In the genomic region with DNA sequence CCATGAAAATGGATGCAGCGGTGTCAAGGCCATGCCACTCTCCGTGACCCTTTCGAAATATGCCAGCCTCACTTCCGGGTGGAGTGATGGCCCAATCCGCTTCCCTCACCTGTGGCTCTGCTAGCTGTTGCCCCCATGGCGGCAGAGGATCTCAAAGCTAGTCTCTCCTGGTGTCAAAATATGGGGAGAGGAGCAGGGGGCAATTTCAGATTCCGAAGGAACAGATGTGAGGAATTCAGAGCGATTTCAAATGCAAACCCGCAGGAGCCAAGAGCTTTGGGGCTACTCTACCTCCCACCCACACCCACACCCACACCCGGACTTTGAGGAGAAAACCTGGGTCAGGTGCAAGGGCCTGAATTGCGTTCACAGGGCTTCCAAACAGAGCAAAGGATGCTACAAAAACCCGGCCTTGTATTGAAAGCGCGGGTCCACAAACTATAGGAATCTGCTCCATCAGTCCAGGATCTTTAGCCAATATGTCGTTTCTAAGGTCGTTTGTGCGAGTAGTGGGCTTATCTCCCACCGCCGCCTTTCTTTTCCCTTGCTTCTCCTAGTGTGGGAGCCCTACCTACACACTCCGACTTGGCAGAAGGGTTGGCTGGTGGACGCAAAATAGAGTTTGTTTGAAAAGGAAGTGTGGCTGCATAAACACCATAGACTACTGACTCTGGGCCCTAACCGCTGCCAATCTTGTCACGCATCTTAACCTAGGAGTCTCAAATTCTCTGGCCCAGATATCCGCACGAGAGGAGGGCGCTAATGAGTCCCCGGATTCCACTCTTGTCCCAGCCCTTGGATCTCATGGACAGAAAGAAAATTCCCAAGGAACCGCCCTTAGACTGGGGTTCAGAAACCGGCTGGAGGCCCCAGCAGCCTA, we compare ENCODE assay signal across 12 mouse cellular contexts. TPM values are rescaled to one million over a fixed set of nuclear protein-coding genes. Genes with fewer than 3 reads are reported as not detected.
DNase-seq lines count a peak whose midpoint lies in the region; ATAC-seq and TF ChIP-seq lines count a peak whose summit lies in the region.
"Had no signal": no experiment of that assay in that cellular context is flagged by ENCODE, and none has a peak within 500 bp of the region (broad histone marks: within the 10 kb centered on the region; RNA-seq: fewer than 3 reads in every experiment).

No protein-coding gene starts in this region.

- DNase-seq in hindbrain, embryonic 11.5 days (ENCODE audit: low spot score) = peak; percentile 59
- DNase-seq in hindbrain, postnatal 0 days (ENCODE audit: low spot score) = no peak
- peak; percentile 47 for DNase-seq in R1 (ENCODE audit: low read depth, low spot score)
- DNase-seq in limb, embryonic 11.5 days (ENCODE audit: low spot score) = peak; percentile 76
- DNase-seq in adipocyte (ENCODE audit: low spot score) = no peak
- no peak for DNase-seq in left cerebral cortex, postnatal 10 days (ENCODE audit: extremely low spot score in 1 of 2, low spot score in 2 of 2)
- no peak for DNase-seq in adrenal gland, postnatal 10 days
- DNase-seq: cerebellum, adult 9-11 months; thymus, postnatal 25 days had no signal

- intact Hi-C loops in left cerebral cortex, postnatal 10 days (cut with DNase I) = loop anchor here (5.0 kb wide), 1 partner anchor 705 kb away; no protein-coding TSS in a partner anchor

- TF ChIP-seq CTCF in hindbrain, postnatal 0 days (IDR thresholded peaks at IDR 0.05; ENCODE audit: low read depth) = no peak

- WGBS in hindbrain, embryonic 11.5 days = 1% methylated on average over 29 of the region's 29 CpGs
- 2% methylated on average over 29 of the region's 29 CpGs for WGBS in hindbrain, postnatal 0 days
- WGBS in embryonic facial prominence, embryonic 15.5 days = 5% methylated on average over 29 of the region's 29 CpGs
- WGBS in limb, embryonic 11.5 days = 5% methylated on average over 29 of the region's 29 CpGs

- H3K27ac ChIP-seq in hindbrain, embryonic 11.5 days (ENCODE audit: low read depth, low read length) = no peak overlapping the region
- no peak overlapping the region for H3K27ac ChIP-seq in hindbrain, postnatal 0 days
- peak overlapping the region; percentile 58 for H3K27ac ChIP-seq in embryonic facial prominence, embryonic 15.5 days (replicated peaks)
- peak overlapping the region; percentile 88 for H3K27ac ChIP-seq in limb, embryonic 11.5 days (replicated peaks; ENCODE audit: low read depth, low read length)
- H3K27ac ChIP-seq: forebrain, embryonic 15.5 days; hindbrain, embryonic 12.5 days had no signal

- no peaks in the 10 kb centered on the region for H3K36me3 ChIP-seq in hindbrain, embryonic 11.5 days (ENCODE audit: control insufficient read depth, insufficient read depth, low read length)
- H3K36me3 ChIP-seq in hindbrain, postnatal 0 days (ENCODE audit: insufficient read depth, low read length) = no peaks in the 10 kb centered on the region
- no peaks in the 10 kb centered on the region for H3K36me3 ChIP-seq in embryonic facial prominence, embryonic 15.5 days
- H3K36me3 ChIP-seq in limb, embryonic 11.5 days (ENCODE audit: control insufficient read depth, insufficient read depth, low read length) = no peaks in the 10 kb centered on the region; the same call in 1 of the 2 replicates
- H3K36me3 ChIP-seq: forebrain, embryonic 15.5 days; hindbrain, embryonic 12.5 days had no signal

- peaks cover 7% of the 10 kb centered on the region; the same call in 1 of the 2 replicates for H3K4me1 ChIP-seq in hindbrain, embryonic 11.5 days (replicated peaks; ENCODE audit: control insufficient read depth, insufficient read depth, low read length)
- H3K4me1 ChIP-seq in hindbrain, postnatal 0 days (ENCODE audit: insufficient read depth, low read length) = no peaks in the 10 kb centered on the region
- H3K4me1 ChIP-seq in embryonic facial prominence, embryonic 15.5 days = peaks cover 18% of the 10 kb centered on the region; the same call in 1 of the 2 replicates
- peaks cover 9% of the 10 kb centered on the region; the same call in 1 of the 2 replicates for H3K4me1 ChIP-seq in limb, embryonic 11.5 days (ENCODE audit: control insufficient read depth, insufficient read depth, low read length)

- ATAC-seq in hindbrain, embryonic 11.5 days (ENCODE audit: low FRiP score) = no peak
- ATAC-seq in hindbrain, postnatal 0 days = no peak
- ATAC-seq in embryonic facial prominence, embryonic 15.5 days (ENCODE audit: insufficient number of reproducible peaks, low FRiP score, low TSS enrichment, low read depth) = no peak
- no peak for ATAC-seq in limb, embryonic 11.5 days (ENCODE audit: insufficient number of reproducible peaks, low FRiP score, low TSS enrichment, low read depth)

- H3K4me2 ChIP-seq in hindbrain, embryonic 11.5 days (replicated peaks; ENCODE audit: low read depth, low read length) = no peak overlapping the region
- H3K4me2 ChIP-seq in hindbrain, postnatal 0 days (ENCODE audit: low read depth, low read length) = no peak overlapping the region
- H3K4me2 ChIP-seq in embryonic facial prominence, embryonic 15.5 days (replicated peaks) = peak overlapping the region; percentile 48; the same call in 1 of the 2 replicates
- peak overlapping the region; percentile 57 for H3K4me2 ChIP-seq in limb, embryonic 11.5 days (ENCODE audit: low read depth, severe bottlenecking)

- H3K9me3 ChIP-seq in hindbrain, embryonic 11.5 days (ENCODE audit: control insufficient read depth, low read length) = no peaks in the 10 kb centered on the region
- H3K9me3 ChIP-seq in hindbrain, postnatal 0 days (ENCODE audit: low read length) = no peaks in the 10 kb centered on the region
- no peaks in the 10 kb centered on the region for H3K9me3 ChIP-seq in embryonic facial prominence, embryonic 15.5 days (replicated peaks)
- H3K9me3 ChIP-seq in limb, embryonic 11.5 days (ENCODE audit: control insufficient read depth, low read length) = no peaks in the 10 kb centered on the region
- H3K9me3 ChIP-seq: forebrain, embryonic 15.5 days; hindbrain, embryonic 12.5 days had no signal

- no peak overlapping the region for H3K4me3 ChIP-seq in hindbrain, embryonic 11.5 days (ENCODE audit: low read depth, low read length)
- no peak overlapping the region for H3K4me3 ChIP-seq in hindbrain, postnatal 0 days (ENCODE audit: low read length)
- peak overlapping the region; percentile 37 for H3K4me3 ChIP-seq in embryonic facial prominence, embryonic 15.5 days (replicated peaks)
- H3K4me3 ChIP-seq in limb, embryonic 11.5 days (ENCODE audit: low read depth, low read length) = peak overlapping the region; percentile 85

- peaks cover 92% of the 10 kb centered on the region for H3K27me3 ChIP-seq in hindbrain, embryonic 11.5 days (ENCODE audit: control insufficient read depth, insufficient read depth, low read length)
- peaks cover 89% of the 10 kb centered on the region for H3K27me3 ChIP-seq in hindbrain, postnatal 0 days (ENCODE audit: insufficient read depth, low read length)
- peaks cover 96% of the 10 kb centered on the region for H3K27me3 ChIP-seq in embryonic facial prominence, embryonic 15.5 days
- peaks cover 23% of the 10 kb centered on the region for H3K27me3 ChIP-seq in limb, embryonic 11.5 days (ENCODE audit: control insufficient read depth, insufficient read depth, low read length)

- H3K9ac ChIP-seq in hindbrain, embryonic 11.5 days (ENCODE audit: low read depth, low read length) = no peak overlapping the region
- H3K9ac ChIP-seq in hindbrain, postnatal 0 days (replicated peaks; ENCODE audit: low read length) = no peak overlapping the region
- H3K9ac ChIP-seq in embryonic facial prominence, embryonic 15.5 days = no peak overlapping the region
- peak overlapping the region; percentile 84 for H3K9ac ChIP-seq in limb, embryonic 11.5 days (ENCODE audit: low read length)
- H3K9ac ChIP-seq: forebrain, embryonic 15.5 days; hindbrain, embryonic 12.5 days had no signal

RNA-seq across cellular contexts. Expression of a gene that starts 6.7 kb away (rescaled TPM):
- polyA plus RNA-seq in hindbrain, embryonic 11.5 days (2014; fragmentation: Nextera tagmentation; extraction: Ambion mirVana) = 0.10 TPM in 1 of 2 replicates, not detected in the other
- not detected in 2 replicates for total RNA-seq in hindbrain, postnatal 0 days (2014; rRNA removed)
- polyA plus RNA-seq in hindbrain, postnatal 0 days (2015; fragmentation: Nextera tagmentation; extraction: Ambion mirVana) = not detected in 2 replicates
- 2.3 and 3.8 TPM in 2 replicates for polyA plus RNA-seq in embryonic facial prominence, embryonic 15.5 days (2015; fragmentation: Nextera tagmentation; extraction: Ambion mirVana)
- 27.3 and 30.3 TPM in 2 replicates for polyA plus RNA-seq in limb, embryonic 11.5 days (2014; fragmentation: Nextera tagmentation; extraction: Ambion mirVana)
- not detected for total RNA-seq in left cerebral cortex, postnatal 10 days (2021)
- total RNA-seq in adrenal gland, postnatal 10 days (2021) = 10 to 100 TPM; 32.2 to 38.4 TPM
- polyA plus RNA-seq: forebrain, embryonic 15.5 days; hindbrain, embryonic 12.5 days had no signal

Comparison
In these comparisons a context has a peak if more than half of its experiments do, and no peak if none do; other contexts are left out.
1. DNase-seq: peak in hindbrain, embryonic 11.5 days (single experiment), R1 (single experiment) and limb, embryonic 11.5 days (single experiment); none in hindbrain, postnatal 0 days (single experiment), adipocyte (single experiment), left cerebral cortex, postnatal 10 days (0 of 2) and adrenal gland, postnatal 10 days (single experiment).
2. H3K27ac ChIP-seq: peak in embryonic facial prominence, embryonic 15.5 days (single experiment) and limb, embryonic 11.5 days (single experiment); none in hindbrain, embryonic 11.5 days (single experiment) and hindbrain, postnatal 0 days (single experiment).
3. H3K4me2 ChIP-seq: peak in embryonic facial prominence, embryonic 15.5 days (single experiment) and limb, embryonic 11.5 days (single experiment); none in hindbrain, embryonic 11.5 days (single experiment) and hindbrain, postnatal 0 days (single experiment).
4. H3K4me3 ChIP-seq: peak in embryonic facial prominence, embryonic 15.5 days (single experiment) and limb, embryonic 11.5 days (single experiment); none in hindbrain, embryonic 11.5 days (single experiment) and hindbrain, postnatal 0 days (single experiment).